Mouse (Mus musculus) right cerebral cortex, postnatal 10 days (tissue): ENCODE measurements at regions not wholly inside any gene's neighbourhood (a gene's known extent, or its start where the extent isn't known, plus 50 kb on each side); places are given as distances from the start of the nearest gene placed in this dataset.

Experiments used
- DNase-seq, 2 experiments: peaks; one replicate each; pipeline ENCODE4 v3.0.0; 2021; ENCODE audit warnings: low spot score in 2 of 2

DNA sequence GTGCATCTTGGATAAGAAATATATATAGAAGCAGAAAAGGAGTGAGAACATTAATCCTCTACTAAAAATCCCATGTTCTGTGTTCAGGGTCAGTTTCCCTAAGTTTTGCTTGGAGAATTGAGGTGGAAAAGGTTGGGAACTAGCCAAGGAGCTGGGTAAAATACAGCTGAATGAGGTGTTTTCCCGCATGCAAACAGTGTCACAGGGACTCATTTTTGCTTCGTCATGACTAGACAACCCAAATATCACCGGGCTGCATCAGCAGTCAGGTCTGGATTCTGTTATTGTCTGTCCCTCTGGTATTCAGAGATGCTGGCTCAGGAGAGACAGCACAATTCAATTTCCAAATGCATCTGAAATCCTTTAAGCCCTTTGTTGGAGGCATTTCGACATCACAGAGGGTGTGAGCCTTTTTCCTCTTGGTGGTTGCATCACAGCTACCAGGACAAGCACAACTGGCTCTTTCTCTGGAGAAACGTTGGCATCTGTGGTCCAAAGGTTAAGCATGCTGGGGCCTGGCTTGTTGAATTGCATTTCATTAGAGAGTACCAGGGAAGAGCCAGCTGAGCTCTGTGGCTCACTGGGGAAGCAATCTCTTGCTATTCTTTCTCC, 59.6 kb upstream of the Sesn3 start:
- DNase-seq = no peak

- no peak for DNase-seq
These were observed 58.9 kb upstream of the Sesn3 start for GRCm38 (mm10) chr9:14215961-14216360.

DNA sequence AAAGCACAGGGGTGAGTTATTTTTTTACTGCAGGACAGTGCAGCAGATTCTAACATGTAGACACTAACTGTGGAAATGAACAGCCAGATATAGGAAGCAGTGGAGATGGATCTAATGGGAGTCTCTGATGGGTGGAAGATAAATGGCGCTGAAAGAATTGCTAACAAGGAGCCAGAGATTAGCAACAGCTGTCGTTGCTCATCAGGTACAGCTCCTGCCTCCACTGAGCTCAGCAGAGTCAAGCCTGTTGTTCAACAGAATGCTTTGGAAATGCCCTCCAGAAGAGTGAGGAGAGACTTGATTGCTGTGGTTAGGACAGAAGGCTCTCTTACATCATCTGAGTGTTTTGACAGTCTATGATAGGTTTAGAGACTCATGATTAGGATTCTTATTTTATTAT, 51.9 kb upstream of the Sesn3 start:
- DNase-seq = no peak
